Mouse (Mus musculus) ES-E14 (cell line): ENCODE results near the gene Uba5. TPM values are rescaled to one million over a fixed set of nuclear protein-coding genes. Genes with fewer than 3 reads are reported as not detected.

Experiments used
- DNase-seq: peaks from one replicate; pipeline ENCODE4 v3.0.0-alpha.2; 2013; ENCODE audit warnings: low read depth, low spot score
- H3K27ac ChIP-seq: 2 replicates; pipeline ENCODE4 v1.5.1; 2012; ENCODE audit warnings: low read depth, mild to moderate bottlenecking, low read length, moderate library complexity, mixed read lengths; ENCODE audit not compliant: poor library complexity, insufficient read depth, severe bottlenecking
- H3K36me3 ChIP-seq: 2 replicates; pipeline ENCODE4 v1.6.1; 2012; ENCODE audit warnings: mild to moderate bottlenecking, low read length, moderate library complexity, mixed read lengths; ENCODE audit not compliant: control insufficient read depth, poor library complexity, insufficient read depth, severe bottlenecking
- H3K4me1 ChIP-seq, 2 experiments: fragments of 150-350 bp in 1 of 2; sonication (generic) in 1 of 2; 2 replicates each; pipeline ENCODE4 v1.6.1; 2012; ENCODE audit warnings: low read length in 2 of 2, mild to moderate bottlenecking in 1 of 2, mixed read lengths in 1 of 2; ENCODE audit not compliant: control insufficient read depth in 2 of 2, insufficient read depth in 2 of 2, poor library complexity in 1 of 2
- H3K4me3 ChIP-seq, 2 experiments: fragments of 150-350 bp in 1 of 2; sonication (generic) in 1 of 2; 2 replicates each; pipeline ENCODE4 v1.5.1; 2012; ENCODE audit warnings: low read length in 2 of 2, low read depth in 1 of 2, mild to moderate bottlenecking in 1 of 2, mixed read lengths in 1 of 2; ENCODE audit not compliant: insufficient read depth in 1 of 2, poor library complexity in 1 of 2, severe bottlenecking in 1 of 2
- H3K9ac ChIP-seq: 2 replicates; pipeline ENCODE4 v1.6.1; 2012; ENCODE audit warnings: low read depth, mild to moderate bottlenecking, low read length, mixed read lengths; ENCODE audit not compliant: poor library complexity, insufficient read depth, severe bottlenecking
- H3K9me3 ChIP-seq: fragments of 150-350 bp; sonication (generic); 2 replicates; pipeline ENCODE4 v1.6.1; 2012; ENCODE audit warnings: low read depth, mild to moderate bottlenecking, low read length; ENCODE audit not compliant: control insufficient read depth, insufficient read depth
- CHD2 ChIP-seq: IDR thresholded peaks from 2 replicates; pipeline ENCODE4 v1.6.1; 2014; ENCODE audit warnings: mild to moderate bottlenecking, low read depth, low read length, inconsistent platforms
- HCFC1 ChIP-seq: IDR thresholded peaks from 2 replicates; pipeline ENCODE4 v1.6.1; 2012; ENCODE audit warnings: low read length, inconsistent platforms, borderline replicate concordance; ENCODE audit not compliant: insufficient read depth
- MAFK ChIP-seq: IDR thresholded peaks from 2 replicates; pipeline ENCODE4 v1.6.1; 2014; ENCODE audit warnings: mild to moderate bottlenecking, low read depth, low read length, inconsistent platforms; ENCODE audit not compliant: insufficient read depth
- ZC3H11A ChIP-seq: IDR thresholded peaks from 2 replicates; pipeline ENCODE4 v1.6.1; 2012; ENCODE audit warnings: low read depth, mild to moderate bottlenecking, inconsistent platforms, low read length, borderline replicate concordance
- ZNF384 ChIP-seq: IDR thresholded peaks from 2 replicates; pipeline ENCODE4 v1.6.1; 2012; ENCODE audit warnings: low read depth, low read length, inconsistent platforms
- in situ Hi-C, 2 experiments: fragments of 600-800 bp; cut with MboI; formaldehyde crosslinking; loops; one replicate each; pipeline ENCODE4 v1.15.1; 2025; ENCODE audit warnings: low sequenced_read_pairs in 2 of 2, inconsistent platforms in 1 of 2; ENCODE audit not compliant: unreplicated experiment in 2 of 2
- total RNA-seq: library from RNA; depleted of rRNA; stranded (reverse); fragments of 300-350 nt; gene quantifications from 2 replicates; pipeline ENCODE4 v1.2.3, GENCODE M21; 2012

The Uba5 gene
- total RNA-seq, 1 experiment, result 44.7 TPM

- H3K4me3 ChIP-seq, result peak within 1 kb of the TSS; percentile 82 to 100
- peak; percentile 90 for DNase-seq
- peaks cover 2% of the 10 kb centered on the region for H3K36me3 ChIP-seq
- no peak within 1 kb of the TSS; the same call in 1 of the 2 replicates for H3K27ac ChIP-seq
- peak within 1 kb of the TSS; percentile 96 for H3K9ac ChIP-seq
- H3K9me3 ChIP-seq, result no peaks in the 10 kb centered on the region
- in situ Hi-C loops, result no loop called here
- peak; percentile 39; the same call in 1 of the 2 replicates for TF ChIP-seq CHD2
- TF ChIP-seq ZC3H11A, result no peak
- 0 out of 2 replicates have a peak, but pooled peaks have one; percentile 78 for TF ChIP-seq HCFC1
- peak; percentile 99 for TF ChIP-seq ZNF384
- no peak for TF ChIP-seq MAFK
- peaks cover 0 to 5% of the 10 kb centered on the region in 2 experiments; a peak in 3 of 4 replicates for H3K4me1 ChIP-seq
Measured at GRCm38 (mm10) chr9:104063244-104063961, 469 bp upstream of the Uba5 start, which contains the start of gene Acad11. Gene Acad11, plus strand, starts transcription at chr9:104063377.

GRCm38 (mm10) chr9:104051028-104051427, 11.9 kb downstream of the Uba5 start:
- Histone ChIP-seq H3K9ac (no peak overlapping the region), H3K9me3 (no peaks in the 10 kb centered on the region), H3K4me3 (no peak overlapping the region), H3K27ac (no peak overlapping the region), H3K4me1 (no peaks in the 10 kb centered on the region), H3K36me3 (peaks cover 40% of the 10 kb centered on the region)
- no peak for DNase-seq
- TF ChIP-seq CHD2 (no peak), ZC3H11A (no peak), HCFC1 (no peak), MAFK (no peak), ZNF384 (no peak)
- in situ Hi-C loops, result no loop called here

- Histone ChIP-seq H3K36me3 (peaks cover 11% of the 10 kb centered on the region), H3K9ac (no peak overlapping the region), H3K27ac (no peak overlapping the region), H3K4me3 (no peak overlapping the region), H3K4me1 (peaks cover 3 to 5% of the 10 kb centered on the region in 2 experiments; a peak in 1 of 4 replicates), H3K9me3 (no peaks in the 10 kb centered on the region)
- in situ Hi-C loops, result no loop called here
- no peak for TF ChIP-seq CHD2
- TF ChIP-seq ZNF384, result no peak
- no peak for TF ChIP-seq ZC3H11A
- no peak for TF ChIP-seq HCFC1
- TF ChIP-seq MAFK, result no peak
- DNase-seq, result no peak
Measured at GRCm38 (mm10) chr9:104043676-104044075, 19.3 kb downstream of the Uba5 start.

- Histone ChIP-seq H3K36me3 (peaks cover 2% of the 10 kb centered on the region; the same call in 1 of the 2 replicates), H3K9me3 (no peaks in the 10 kb centered on the region), H3K4me3 (no peak within 1 kb of the TSS; a peak in 1 of 4 replicates), H3K4me1 (peaks cover 5% of the 10 kb centered on the region in 2 experiments; a peak in 2 of 4 replicates), H3K9ac (no peak within 1 kb of the TSS), H3K27ac (no peak within 1 kb of the TSS)
- DNase-seq, result no peak
- TF ChIP-seq ZC3H11A, result no peak
- TF ChIP-seq CHD2, result no peak
- TF ChIP-seq MAFK, result no peak
- TF ChIP-seq ZNF384, result no peak
- no peak for TF ChIP-seq HCFC1
- in situ Hi-C loops, result no loop called here
Measured at GRCm38 (mm10) chr9:104040362-104040761, 22.6 kb downstream of the Uba5 start, which contains the start of gene Gm28305. Gene Gm28305, plus strand, starts transcription at chr9:104040662.
